Mouse (Mus musculus) ES-Bruce4 (cell line): ENCODE data around the gene Slc6a9.

Experiments
- CTCF ChIP-seq: IDR thresholded peaks from one replicate; pipeline ENCODE4 v1.8.1; 2011; ENCODE audit warnings: low read depth, low read length
- EP300 ChIP-seq: IDR thresholded peaks from 2 replicates; pipeline ENCODE4 v1.6.1; 2011; ENCODE audit warnings: low read depth, low read length; ENCODE audit not compliant: insufficient read depth
- POLR2A ChIP-seq: IDR thresholded peaks from one replicate; pipeline ENCODE4 v1.8.1; 2011; ENCODE audit warnings: low read length; ENCODE audit not compliant: insufficient read depth

DNA sequence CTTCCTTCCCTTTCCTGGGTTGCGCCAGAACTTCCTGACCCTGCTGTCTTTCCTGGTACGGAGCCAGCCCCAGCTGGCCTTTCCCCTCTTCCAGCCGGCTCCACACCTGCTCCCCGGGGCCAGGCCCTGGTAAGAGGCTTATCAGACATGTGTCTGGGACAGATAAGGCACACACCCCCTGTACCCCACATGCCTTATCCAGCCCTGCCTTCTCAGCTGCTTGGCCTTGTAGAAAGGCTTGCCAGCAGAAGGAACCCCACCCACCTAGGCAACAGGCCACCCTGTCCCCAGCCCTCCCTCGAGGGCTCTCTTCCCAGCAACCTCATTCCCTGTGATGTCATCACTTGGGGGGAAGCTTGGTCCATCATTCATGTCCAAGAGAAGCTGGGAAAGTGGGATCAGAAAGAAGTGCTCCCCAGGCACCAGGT lies 4.2 kb upstream of the Slc6a9 start:
- TF ChIP-seq CTCF (no peak), POLR2A (no peak), EP300 (no peak)
